Mouse (Mus musculus): ENCODE results near the gene Vps8. TPM values are rescaled to one million over a fixed set of nuclear protein-coding genes. Genes with fewer than 3 reads are reported as not detected.

Gene Vps8
- polyA plus RNA-seq, 1 experiment from 2014 or later = 28.8 TPM

GRCm38 (mm10) chr16:21477074-21477473, 54.2 kb downstream of the Vps8 start:
- no peaks in the 10 kb centered on the region for H3K27me3 ChIP-seq (ENCODE audit: insufficient read depth, low read length)
- TF ChIP-seq CTCF (IDR thresholded peaks at IDR 0.05; ENCODE audit: low read depth) = no peak
- 86% methylated on average over 4 of the region's 4 CpGs for WGBS
- H3K4me3 ChIP-seq (replicated peaks; ENCODE audit: low read depth, low read length) = no peak overlapping the region
- H3K27ac ChIP-seq = no peak overlapping the region
- no peak overlapping the region for H3K4me2 ChIP-seq (ENCODE audit: low read length)
- no peaks in the 10 kb centered on the region for H3K9me3 ChIP-seq (replicated peaks; ENCODE audit: low read length)
- 0 out of 2 replicates have a peak, but pooled peaks cover 10% of the 10 kb centered on the region for H3K36me3 ChIP-seq (ENCODE audit: insufficient read depth, low read length)
- H3K4me1 ChIP-seq (replicated peaks; ENCODE audit: insufficient read depth, low read length) = no peaks in the 10 kb centered on the region
- ATAC-seq (replicated peaks; ENCODE audit: low FRiP score, low read depth) = no peak
- no peak overlapping the region for H3K9ac ChIP-seq (ENCODE audit: low read depth, low read length)
- no peak for DNase-seq (ENCODE audit: low spot score)

GRCm38 (mm10) chr16:21478376-21478775, 55.5 kb downstream of the Vps8 start:
- no peak for ATAC-seq (replicated peaks; ENCODE audit: low FRiP score, low read depth)
- 72% methylated on average over 9 of the region's 9 CpGs for WGBS

GRCm38 (mm10) chr16:21483803-21484202, 60.9 kb downstream of the Vps8 start:
- H3K4me2 ChIP-seq (ENCODE audit: low read length) = no peak overlapping the region
- no peak for TF ChIP-seq CTCF (IDR thresholded peaks at IDR 0.05; ENCODE audit: low read depth)
- no peaks in the 10 kb centered on the region for H3K4me1 ChIP-seq (replicated peaks; ENCODE audit: insufficient read depth, low read length)
- ATAC-seq (replicated peaks; ENCODE audit: low FRiP score, low read depth) = no peak
- no peak overlapping the region for H3K27ac ChIP-seq
- H3K9ac ChIP-seq (ENCODE audit: low read depth, low read length) = no peak overlapping the region
- H3K4me3 ChIP-seq (replicated peaks; ENCODE audit: low read depth, low read length) = no peak overlapping the region
- no peak for DNase-seq (ENCODE audit: low spot score)
- H3K9me3 ChIP-seq (replicated peaks; ENCODE audit: low read length) = no peaks in the 10 kb centered on the region
- WGBS = 98% methylated on average over 5 of the region's 5 CpGs
- no peaks in the 10 kb centered on the region for H3K36me3 ChIP-seq (ENCODE audit: insufficient read depth, low read length)
- H3K27me3 ChIP-seq (ENCODE audit: insufficient read depth, low read length) = no peaks in the 10 kb centered on the region

More at GRCm38 (mm10) chr16:21478376-21478775, 55.5 kb downstream of the Vps8 start:
- DNase-seq (ENCODE audit: low spot score) = no peak
- Histone ChIP-seq H3K4me2 (ENCODE audit: low read length) (no peak overlapping the region), H3K27ac (no peak overlapping the region), H3K4me3 (replicated peaks; ENCODE audit: low read depth, low read length) (no peak overlapping the region), H3K36me3 (ENCODE audit: insufficient read depth, low read length) (0 out of 2 replicates have a peak, but pooled peaks cover 9% of the 10 kb centered on the region), H3K9ac (ENCODE audit: low read depth, low read length) (no peak overlapping the region), H3K4me1 (replicated peaks; ENCODE audit: insufficient read depth, low read length) (no peaks in the 10 kb centered on the region), H3K27me3 (ENCODE audit: insufficient read depth, low read length) (no peaks in the 10 kb centered on the region), H3K9me3 (replicated peaks; ENCODE audit: low read length) (no peaks in the 10 kb centered on the region)
- TF ChIP-seq CTCF (IDR thresholded peaks at IDR 0.05; ENCODE audit: low read depth) = no peak

- no peaks in the 10 kb centered on the region for H3K27me3 ChIP-seq (ENCODE audit: insufficient read depth, low read length)
- ATAC-seq (replicated peaks; ENCODE audit: low FRiP score, low read depth) = no peak
- TF ChIP-seq CTCF (IDR thresholded peaks at IDR 0.05; ENCODE audit: low read depth) = no peak
- no peak overlapping the region for H3K4me2 ChIP-seq (ENCODE audit: low read length)
- no peaks in the 10 kb centered on the region for H3K4me1 ChIP-seq (replicated peaks; ENCODE audit: insufficient read depth, low read length)
- H3K4me3 ChIP-seq (replicated peaks; ENCODE audit: low read depth, low read length) = no peak overlapping the region
- no peak for DNase-seq (ENCODE audit: low spot score)
- H3K36me3 ChIP-seq (ENCODE audit: insufficient read depth, low read length) = no peaks in the 10 kb centered on the region
- no peaks in the 10 kb centered on the region for H3K9me3 ChIP-seq (replicated peaks; ENCODE audit: low read length)
- 41% methylated on average over 5 of the region's 5 CpGs for WGBS
- H3K27ac ChIP-seq = no peak overlapping the region
- no peak overlapping the region for H3K9ac ChIP-seq (ENCODE audit: low read depth, low read length)
Measured at GRCm38 (mm10) chr16:21485716-21486115, 62.8 kb downstream of the Vps8 start.

GRCm38 (mm10) chr16:21488413-21488812, 65.5 kb downstream of the Vps8 start:
- Histone ChIP-seq H3K4me3 (replicated peaks; ENCODE audit: low read depth, low read length) (no peak overlapping the region), H3K9ac (ENCODE audit: low read depth, low read length) (no peak overlapping the region), H3K9me3 (replicated peaks; ENCODE audit: low read length) (no peaks in the 10 kb centered on the region), H3K36me3 (ENCODE audit: insufficient read depth, low read length) (no peaks in the 10 kb centered on the region), H3K4me2 (ENCODE audit: low read length) (no peak overlapping the region), H3K27me3 (ENCODE audit: insufficient read depth, low read length) (no peaks in the 10 kb centered on the region), H3K27ac (no peak overlapping the region), H3K4me1 (replicated peaks; ENCODE audit: insufficient read depth, low read length) (no peaks in the 10 kb centered on the region)
- WGBS = 49% methylated on average over 4 of the region's 4 CpGs
- no peak for ATAC-seq (replicated peaks; ENCODE audit: low FRiP score, low read depth)
- peak; percentile 96 for TF ChIP-seq CTCF (IDR thresholded peaks at IDR 0.05; ENCODE audit: low read depth)
- peak; percentile 82 for DNase-seq (ENCODE audit: low spot score)

GRCm38 (mm10) chr16:21492346-21492745, 69.4 kb downstream of the Vps8 start:
- H3K27me3 ChIP-seq (ENCODE audit: insufficient read depth, low read length) = no peaks in the 10 kb centered on the region
- H3K9me3 ChIP-seq (replicated peaks; ENCODE audit: low read length) = no peaks in the 10 kb centered on the region
- H3K36me3 ChIP-seq (ENCODE audit: insufficient read depth, low read length) = no peaks in the 10 kb centered on the region
- ATAC-seq (replicated peaks; ENCODE audit: low FRiP score, low read depth) = no peak
- no peak overlapping the region for H3K4me2 ChIP-seq (ENCODE audit: low read length)
- H3K9ac ChIP-seq (ENCODE audit: low read depth, low read length) = no peak overlapping the region
- 45% methylated on average over 5 of the region's 5 CpGs for WGBS
- no peak for DNase-seq (ENCODE audit: low spot score)
- no peak overlapping the region for H3K4me3 ChIP-seq (replicated peaks; ENCODE audit: low read depth, low read length)
- no peak for TF ChIP-seq CTCF (IDR thresholded peaks at IDR 0.05; ENCODE audit: low read depth)
- no peaks in the 10 kb centered on the region for H3K4me1 ChIP-seq (replicated peaks; ENCODE audit: insufficient read depth, low read length)
- no peak overlapping the region for H3K27ac ChIP-seq

- ATAC-seq (replicated peaks; ENCODE audit: low FRiP score, low read depth) (no peak), DNase-seq (ENCODE audit: low spot score) (peak; percentile 74)
- H3K27ac ChIP-seq = no peak overlapping the region
Measured at GRCm38 (mm10) chr16:21492894-21493293, 70.0 kb downstream of the Vps8 start.

More at GRCm38 (mm10) chr16:21492894-21493293, 70.0 kb downstream of the Vps8 start:
- H3K36me3 ChIP-seq (ENCODE audit: insufficient read depth, low read length) = no peaks in the 10 kb centered on the region
- H3K4me1 ChIP-seq (replicated peaks; ENCODE audit: insufficient read depth, low read length) = no peaks in the 10 kb centered on the region
- no peak for TF ChIP-seq CTCF (IDR thresholded peaks at IDR 0.05; ENCODE audit: low read depth)
- no peaks in the 10 kb centered on the region for H3K9me3 ChIP-seq (replicated peaks; ENCODE audit: low read length)
- WGBS = 27% methylated on average over 2 of the region's 2 CpGs
- no peak overlapping the region for H3K4me3 ChIP-seq (replicated peaks; ENCODE audit: low read depth, low read length)
- H3K27me3 ChIP-seq (ENCODE audit: insufficient read depth, low read length) = no peaks in the 10 kb centered on the region
- no peak overlapping the region for H3K4me2 ChIP-seq (ENCODE audit: low read length)
- no peak overlapping the region for H3K9ac ChIP-seq (ENCODE audit: low read depth, low read length)

All from kidney, postnatal 0 days (tissue).